Mouse (Mus musculus): ENCODE measurements around the gene Gm7168.
"Not testable (repeated sequence)": the region's sequence is repeated elsewhere in the genome, so short reads cannot be mapped to it uniquely, and the experiment has no call there.

Gm7168 gene

DNA sequence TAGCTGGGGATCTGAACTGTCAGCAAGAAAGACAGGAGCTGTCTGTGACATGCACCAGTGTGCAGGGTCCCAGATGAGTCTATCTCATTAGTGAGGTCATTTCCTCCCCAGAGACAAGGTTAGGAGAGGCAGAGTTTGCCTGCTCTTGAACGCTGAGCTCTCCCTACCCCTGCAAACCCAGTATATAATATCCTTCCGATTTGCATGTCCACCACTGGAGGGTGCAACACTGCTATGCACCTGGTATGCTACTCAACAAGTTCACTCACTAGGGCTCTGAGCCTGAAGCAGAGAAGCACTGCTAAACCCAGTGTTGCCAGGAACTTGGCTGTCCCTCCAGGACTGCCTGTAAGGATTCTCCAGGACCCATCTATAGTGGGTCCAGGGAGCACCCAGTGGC, 45.3 kb downstream of the Gm7168 start:
- not testable (repeated sequence) for DNase-seq (ENCODE audit: low read depth)
